Mouse (Mus musculus): ENCODE results near the gene Lyar. TPM values are rescaled to one million over a fixed set of nuclear protein-coding genes. Genes with fewer than 3 reads are reported as not detected.

Lyar gene
- polyA plus RNA-seq, 1 experiment: 14.3 TPM

- no peaks in the 10 kb centered on the region for H3K4me1 ChIP-seq (ENCODE audit: control insufficient read depth, insufficient read depth, low read length)
- no peak overlapping the region for H3K27ac ChIP-seq (ENCODE audit: insufficient read depth, low read length)
- TF ChIP-seq CTCF (IDR thresholded peaks at IDR 0.05; ENCODE audit: extremely low read depth, insufficient read depth, low read length): no peak
- no peak for TF ChIP-seq POLR2A (IDR thresholded peaks at IDR 0.05; ENCODE audit: extremely low read depth, insufficient read depth, low read length)
- H3K4me3 ChIP-seq (ENCODE audit: insufficient read depth, low read length): no peak overlapping the region
Measured at GRCm38 (mm10) chr5:38270942-38271341, 50.7 kb downstream of the Lyar start.

DNA sequence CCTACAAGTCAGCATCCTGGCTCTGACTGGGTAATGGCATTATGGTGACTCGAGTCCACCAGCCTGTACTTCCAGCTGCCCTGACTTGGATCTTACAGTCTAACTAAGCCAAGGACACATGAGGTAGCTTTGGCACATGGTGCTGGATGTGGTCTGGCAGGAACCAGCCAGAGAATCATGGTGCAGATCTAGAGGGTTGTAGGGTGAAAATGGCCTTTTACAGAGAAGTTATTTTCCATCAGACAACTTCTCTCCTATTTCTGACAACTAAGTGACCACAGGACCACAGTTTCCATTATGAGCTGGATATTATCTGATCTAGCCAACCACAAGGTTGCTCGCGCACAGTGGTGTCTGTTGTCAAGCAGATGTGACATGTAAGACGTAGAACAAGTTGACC, 53.6 kb downstream of the Lyar start:
- Histone ChIP-seq H3K4me3 (ENCODE audit: insufficient read depth, low read length) (no peak overlapping the region), H3K4me1 (ENCODE audit: control insufficient read depth, insufficient read depth, low read length) (no peaks in the 10 kb centered on the region), H3K27ac (ENCODE audit: insufficient read depth, low read length) (no peak overlapping the region)
- TF ChIP-seq CTCF (IDR thresholded peaks at IDR 0.05; ENCODE audit: extremely low read depth, insufficient read depth, low read length) (no peak), POLR2A (IDR thresholded peaks at IDR 0.05; ENCODE audit: extremely low read depth, insufficient read depth, low read length) (no peak)

GRCm38 (mm10) chr5:38275771-38276170, 55.5 kb downstream of the Lyar start, which contains the start of gene Otop1:
Gene Otop1, plus strand, starts transcription at chr5:38275972.
- Histone ChIP-seq H3K27ac (ENCODE audit: insufficient read depth, low read length) (no peak within 1 kb of the TSS), H3K4me3 (ENCODE audit: insufficient read depth, low read length) (no peak within 1 kb of the TSS), H3K4me1 (ENCODE audit: control insufficient read depth, insufficient read depth, low read length) (no peaks in the 10 kb centered on the region)
- TF ChIP-seq CTCF (IDR thresholded peaks at IDR 0.05; ENCODE audit: extremely low read depth, insufficient read depth, low read length): no peak

- Histone ChIP-seq H3K4me3 (ENCODE audit: insufficient read depth, low read length) (no peak overlapping the region), H3K27ac (ENCODE audit: insufficient read depth, low read length) (no peak overlapping the region), H3K4me1 (ENCODE audit: control insufficient read depth, insufficient read depth, low read length) (no peaks in the 10 kb centered on the region)
- TF ChIP-seq POLR2A (IDR thresholded peaks at IDR 0.05; ENCODE audit: extremely low read depth, insufficient read depth, low read length) (no peak), CTCF (IDR thresholded peaks at IDR 0.05; ENCODE audit: extremely low read depth, insufficient read depth, low read length) (no peak)
Measured at GRCm38 (mm10) chr5:38276451-38276850, 56.2 kb downstream of the Lyar start.

GRCm38 (mm10) chr5:38277098-38277866, 57.0 kb downstream of the Lyar start:
- no peak for TF ChIP-seq CTCF (IDR thresholded peaks at IDR 0.05; ENCODE audit: extremely low read depth, insufficient read depth, low read length)
- TF ChIP-seq POLR2A (IDR thresholded peaks at IDR 0.05; ENCODE audit: extremely low read depth, insufficient read depth, low read length): no peak
- H3K27ac ChIP-seq (ENCODE audit: insufficient read depth, low read length): no peak overlapping the region
- H3K4me3 ChIP-seq (ENCODE audit: insufficient read depth, low read length): no peak overlapping the region
- no peaks in the 10 kb centered on the region for H3K4me1 ChIP-seq (ENCODE audit: control insufficient read depth, insufficient read depth, low read length)

DNA sequence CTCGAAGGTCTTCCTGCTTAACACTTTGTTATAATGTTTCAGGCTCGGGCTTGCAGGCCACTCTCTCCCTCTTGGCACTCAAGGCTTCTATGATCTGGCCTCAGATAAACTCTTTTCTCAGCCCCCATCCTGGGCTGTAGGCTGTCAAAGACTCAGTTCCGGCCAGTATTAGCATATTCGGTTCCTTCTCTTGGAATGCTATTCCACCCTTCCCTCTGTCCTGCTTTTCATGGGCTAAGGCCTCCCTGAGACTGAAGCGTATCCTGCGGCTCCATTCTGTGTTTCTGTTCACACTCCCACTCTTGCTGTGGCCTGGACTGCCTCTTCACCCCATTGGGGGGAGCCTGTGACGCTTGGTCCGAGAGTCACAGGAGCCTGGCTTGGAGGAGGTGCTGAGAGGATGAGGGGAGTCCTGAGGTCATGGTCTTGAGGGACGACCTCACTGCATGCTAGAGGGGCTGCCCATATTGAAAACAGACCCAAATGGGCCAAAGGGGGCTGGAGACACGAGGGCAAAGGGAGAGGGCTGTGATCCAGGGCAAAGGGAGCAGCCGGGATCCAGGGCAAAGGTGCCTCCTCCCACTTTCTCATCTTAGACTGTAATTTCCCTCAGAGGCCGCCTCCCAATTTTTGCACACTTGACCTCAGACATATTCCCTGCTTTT, 57.8 kb downstream of the Lyar start:
- Histone ChIP-seq H3K4me3 (ENCODE audit: insufficient read depth, low read length) (no peak overlapping the region), H3K4me1 (ENCODE audit: control insufficient read depth, insufficient read depth, low read length) (no peaks in the 10 kb centered on the region), H3K27ac (ENCODE audit: insufficient read depth, low read length) (no peak overlapping the region)
- TF ChIP-seq CTCF (IDR thresholded peaks at IDR 0.05; ENCODE audit: extremely low read depth, insufficient read depth, low read length) (no peak), POLR2A (IDR thresholded peaks at IDR 0.05; ENCODE audit: extremely low read depth, insufficient read depth, low read length) (no peak)

DNA sequence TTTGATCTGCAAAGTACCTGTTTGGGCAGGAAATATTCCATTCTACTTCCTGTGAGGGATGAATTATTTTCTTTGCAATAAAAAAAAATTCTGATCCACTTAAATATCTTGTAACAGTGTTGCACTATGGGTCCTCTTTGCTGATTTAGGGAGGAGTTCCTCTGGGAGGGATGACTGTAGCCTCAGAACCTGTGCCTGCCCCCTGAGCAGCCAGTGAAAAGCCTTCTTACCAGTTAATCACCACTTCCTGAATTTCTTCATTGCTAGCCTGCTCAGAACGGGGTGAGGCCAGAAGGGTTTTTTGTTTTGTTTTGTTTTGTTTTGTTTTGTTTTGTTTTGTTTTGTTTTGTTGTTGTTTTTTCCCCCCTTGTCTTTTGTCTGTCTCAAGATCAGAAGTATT, 59.8 kb downstream of the Lyar start:
- H3K4me3 ChIP-seq (ENCODE audit: insufficient read depth, low read length): no peak overlapping the region
- H3K27ac ChIP-seq (ENCODE audit: insufficient read depth, low read length): no peak overlapping the region
- no peaks in the 10 kb centered on the region for H3K4me1 ChIP-seq (ENCODE audit: control insufficient read depth, insufficient read depth, low read length)
- TF ChIP-seq CTCF (IDR thresholded peaks at IDR 0.05; ENCODE audit: extremely low read depth, insufficient read depth, low read length): no peak
- TF ChIP-seq POLR2A (IDR thresholded peaks at IDR 0.05; ENCODE audit: extremely low read depth, insufficient read depth, low read length): no peak

Other genes with a start within 250 kb of the Lyar start
- 47.3 and 50.4 TPM in 2 replicates for gene Stx18, start 181.7 kb upstream of the Lyar start, polyA plus RNA-seq (2012; rRNA removed)
- 314 and 320 TPM in 2 replicates for gene Nsg1, start 60.6 kb upstream of the Lyar start, polyA plus RNA-seq (2012; rRNA removed)
- gene Zbtb49, start within 50 bp of the Lyar start, polyA plus RNA-seq (2012; rRNA removed): 19.0 and 20.6 TPM in 2 replicates
- 47.5 and 48.0 TPM in 2 replicates for gene Tmem128, start 39.7 kb downstream of the Lyar start, polyA plus RNA-seq (2012; rRNA removed)
- 0.02 TPM in 1 of 2 replicates, not detected in the other for gene Otop1, start 55.5 kb downstream of the Lyar start, polyA plus RNA-seq (2012; rRNA removed)
- gene Drd5, start 98.9 kb downstream of the Lyar start, polyA plus RNA-seq (2012; rRNA removed): 0.84 and 2.6 TPM in 2 replicates

Measured in cortical plate, adult 2 months (tissue).